Mouse (Mus musculus): ENCODE measurements around the gene Zfp36. TPM values are rescaled to one million over a fixed set of nuclear protein-coding genes. Genes with fewer than 3 reads are reported as not detected.

Zfp36 gene
- total and polyA plus RNA-seq, 3 experiments: 0.50 to 2.8 TPM; not detected in 1

DNA sequence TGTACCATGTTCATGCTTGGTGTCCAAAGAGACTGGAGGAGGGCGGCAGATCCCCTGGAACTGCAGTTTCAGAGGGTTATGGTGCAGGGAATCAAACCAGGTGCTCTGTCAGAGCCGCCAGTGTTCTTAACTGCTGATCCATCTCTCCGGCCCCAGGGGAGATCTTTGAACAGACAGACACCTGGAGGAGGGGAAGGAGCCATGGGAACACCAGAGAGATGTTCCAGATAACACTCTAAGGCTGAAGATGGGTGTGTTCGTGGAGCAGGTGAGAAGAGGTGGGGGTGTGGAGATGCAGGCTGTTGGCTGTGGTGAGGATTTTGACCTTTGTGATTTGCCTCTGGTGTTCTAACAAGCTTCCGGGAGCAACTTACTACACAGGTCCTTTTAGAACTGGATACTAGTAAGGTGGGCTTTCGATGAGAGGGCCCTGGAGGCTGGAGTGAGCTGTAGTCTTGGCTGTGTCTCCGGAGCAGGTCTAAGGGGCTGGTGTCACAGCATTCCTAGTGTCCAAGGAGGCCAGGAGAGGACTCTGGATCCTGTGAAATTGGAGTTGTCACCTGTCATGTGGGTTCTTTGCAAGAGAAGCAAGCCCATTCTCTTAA is 6.1 kb downstream of the Zfp36 start:
- H3K9ac ChIP-seq (ENCODE audit: control insufficient read depth, low read depth, low read length, poor library complexity, severe bottlenecking): no peak overlapping the region
- H3K4me3 ChIP-seq (ENCODE audit: control insufficient read depth in 1 of 2, insufficient read depth in 1 of 2, low read depth in 2 of 2, low read length in 2 of 2): no peak overlapping the region

DNA sequence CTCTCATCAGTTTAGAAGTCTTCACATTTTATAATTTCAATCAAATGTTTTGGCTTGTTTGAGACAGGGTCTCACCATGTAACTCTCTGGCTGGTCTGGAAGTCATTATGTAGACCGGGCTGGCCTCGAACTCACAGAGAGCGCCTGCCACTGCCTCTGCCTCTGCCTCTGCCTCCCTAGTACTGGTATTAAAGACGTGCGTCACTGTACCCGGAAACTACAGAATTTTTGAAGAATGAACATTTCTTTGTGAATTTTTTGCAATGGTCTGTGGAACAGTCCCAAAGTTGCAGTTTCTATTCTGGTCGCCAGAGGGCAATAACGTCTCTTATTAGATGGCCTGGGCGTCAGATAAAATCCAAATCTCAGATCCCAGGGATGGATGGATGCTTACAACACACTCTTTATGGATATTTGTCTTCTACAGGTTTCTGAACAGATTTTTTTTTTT is 6.9 kb downstream of the Zfp36 start:
- Histone ChIP-seq H3K27ac (ENCODE audit: control insufficient read depth, low read depth, low read length) (peak overlapping the region; percentile 63), H3K36me3 (ENCODE audit: control insufficient read depth in 1 of 2, insufficient read depth in 2 of 2, low read length in 2 of 2) (peaks cover 0 to 7% of the 10 kb centered on the region in 2 experiments; a peak in 2 of 4 replicates), H3K4me1 (ENCODE audit: control insufficient read depth in 1 of 2, insufficient read depth in 2 of 2, low read length in 2 of 2) (peaks cover 0 to 14% of the 10 kb centered on the region in 2 experiments; a peak in 2 of 4 replicates), H3K4me3 (ENCODE audit: control insufficient read depth in 1 of 2, insufficient read depth in 1 of 2, low read depth in 2 of 2, low read length in 2 of 2) (peak overlapping the region; percentile 22 to 61), H3K9me3 (replicated peaks; ENCODE audit: insufficient read depth, low read length) (no peaks in the 10 kb centered on the region), H3K27me3 (ENCODE audit: control insufficient read depth in 1 of 2, insufficient read depth in 2 of 2, low read length in 2 of 2) (no peaks in the 10 kb centered on the region), H3K79me2 (ENCODE audit: control insufficient read depth, insufficient read depth, low read length, poor library complexity) (peaks cover 2% of the 10 kb centered on the region; the same call in 1 of the 2 replicates), H3K9ac (ENCODE audit: control insufficient read depth, low read depth, low read length, poor library complexity, severe bottlenecking) (peak overlapping the region; percentile 63)
- peak; percentile 89 for DNase-seq (ENCODE audit: low read depth, low spot score)
- TF ChIP-seq MYC (IDR thresholded peaks at IDR 0.05; ENCODE audit: low read depth, low read length) (no peak), RCOR1 (IDR thresholded peaks at IDR 0.05; ENCODE audit: low read depth, low read length) (peak; percentile 60; the same call in 1 of the 2 replicates), NELFE (IDR thresholded peaks at IDR 0.05; ENCODE audit: low read depth, low read length) (no peak), MAZ (IDR thresholded peaks at IDR 0.05; ENCODE audit: low read depth, low read length) (no peak), SIN3A (IDR thresholded peaks at IDR 0.05; ENCODE audit: low read length) (no peak; the same call in 1 of the 2 replicates), ELF1 (IDR thresholded peaks at IDR 0.05; ENCODE audit: low read depth, low read length) (no peak), NRF1 (IDR thresholded peaks at IDR 0.05; ENCODE audit: insufficient read depth, low read depth, low read length, poor library complexity, severe bottlenecking) (no peak), USF1 (IDR thresholded peaks at IDR 0.05; ENCODE audit: low read depth, low read length) (no peak), HCFC1 (IDR thresholded peaks at IDR 0.05; ENCODE audit: low read depth, low read length) (no peak), E2F4 (IDR thresholded peaks at IDR 0.05; ENCODE audit: borderline replicate concordance, low read depth, low read length) (no peak), MXI1 (IDR thresholded peaks at IDR 0.05; ENCODE audit: low read depth, low read length) (no peak), JUND (IDR thresholded peaks at IDR 0.05; ENCODE audit: low read depth, low read length) (no peak), POLR2A (IDR thresholded peaks at IDR 0.05; ENCODE audit: control insufficient read depth in 1 of 2, insufficient read depth in 1 of 2, low read depth in 1 of 2, low read length in 2 of 2, poor library complexity in 1 of 2) (no peak), EP300 (IDR thresholded peaks at IDR 0.05; ENCODE audit: low read depth in 1 of 2, low read length in 2 of 2) (no peak), GABPA (IDR thresholded peaks at IDR 0.05; ENCODE audit: low read depth, low read length) (no peak), GATA1 (IDR thresholded peaks at IDR 0.05; ENCODE audit: low read depth, low read length) (peak; percentile 59), CTCF (IDR thresholded peaks at IDR 0.05 in 2 of 3, conservative IDR thresholded peaks at IDR 0.05 in 1 of 3; ENCODE audit: control insufficient read depth in 1 of 3, insufficient read depth in 1 of 3, low read depth in 2 of 3, low read length in 3 of 3, poor library complexity in 1 of 3, severe bottlenecking in 1 of 3) (peak; percentile 29 to 83 (median 77); a peak in 5 of 6 replicates), UBTF (IDR thresholded peaks at IDR 0.05; ENCODE audit: borderline replicate concordance, insufficient read depth, low read depth, low read length) (no peak), TAL1 (IDR thresholded peaks at IDR 0.05; ENCODE audit: low read length) (no peak), ETS1 (IDR thresholded peaks at IDR 0.05; ENCODE audit: low read depth, low read length) (no peak), ZC3H11A (IDR thresholded peaks at IDR 0.05; ENCODE audit: low read depth, low read length) (peak; percentile 86), TBP (IDR thresholded peaks at IDR 0.05; ENCODE audit: low read depth, low read length) (no peak), MAFK (IDR thresholded peaks at IDR 0.05; ENCODE audit: borderline replicate concordance, low read depth, low read length) (no peak), CHD2 (IDR thresholded peaks at IDR 0.05; ENCODE audit: low read length) (no peak), ZMIZ1 (IDR thresholded peaks at IDR 0.05; ENCODE audit: low read depth, low read length) (no peak), ZKSCAN1 (IDR thresholded peaks at IDR 0.05; ENCODE audit: low read depth, low read length) (no peak), POLR2AphosphoS5 (IDR thresholded peaks at IDR 0.05; ENCODE audit: borderline replicate concordance, low read depth, low read length) (no peak), MAX (IDR thresholded peaks at IDR 0.05; ENCODE audit: low read length) (no peak), MEF2A (IDR thresholded peaks at IDR 0.05; ENCODE audit: extremely low read depth, insufficient replicate concordance, low read depth, low read length, poor library complexity, severe bottlenecking) (no peak)

More for the DNA sequence above, 6.1 kb downstream of the Zfp36 start:
- Histone ChIP-seq H3K36me3 (ENCODE audit: control insufficient read depth in 1 of 2, insufficient read depth in 2 of 2, low read length in 2 of 2) (peaks cover 0 to 7% of the 10 kb centered on the region in 2 experiments; a peak in 2 of 4 replicates), H3K27ac (ENCODE audit: control insufficient read depth, low read depth, low read length) (no peak overlapping the region), H3K27me3 (ENCODE audit: control insufficient read depth in 1 of 2, insufficient read depth in 2 of 2, low read length in 2 of 2) (no peaks in the 10 kb centered on the region), H3K9me3 (replicated peaks; ENCODE audit: insufficient read depth, low read length) (no peaks in the 10 kb centered on the region), H3K4me1 (ENCODE audit: control insufficient read depth in 1 of 2, insufficient read depth in 2 of 2, low read length in 2 of 2) (peaks cover 0 to 16% of the 10 kb centered on the region in 2 experiments; a peak in 2 of 4 replicates), H3K79me2 (ENCODE audit: control insufficient read depth, insufficient read depth, low read length, poor library complexity) (peaks cover 5% of the 10 kb centered on the region)
- no peak for TF ChIP-seq NRF1 (IDR thresholded peaks at IDR 0.05; ENCODE audit: insufficient read depth, low read depth, low read length, poor library complexity, severe bottlenecking)
- TF ChIP-seq POLR2AphosphoS5 (IDR thresholded peaks at IDR 0.05; ENCODE audit: borderline replicate concordance, low read depth, low read length): no peak
- TF ChIP-seq MAZ (IDR thresholded peaks at IDR 0.05; ENCODE audit: low read depth, low read length): no peak
- TF ChIP-seq NELFE (IDR thresholded peaks at IDR 0.05; ENCODE audit: low read depth, low read length): no peak
- DNase-seq (ENCODE audit: low read depth, low spot score): peak; percentile 50
